Mouse (Mus musculus) B cell, adult 2 months (primary cell): ENCODE measurements around the gene Trim31.
"Not testable (repeated sequence)": the region's sequence is repeated elsewhere in the genome, so short reads cannot be mapped to it uniquely, and the experiment has no call there.

Experiments
- DNase-seq, 2 experiments: peaks; one replicate each; pipeline ENCODE4 v3.0.0; 2022

Gene Trim31

DNA sequence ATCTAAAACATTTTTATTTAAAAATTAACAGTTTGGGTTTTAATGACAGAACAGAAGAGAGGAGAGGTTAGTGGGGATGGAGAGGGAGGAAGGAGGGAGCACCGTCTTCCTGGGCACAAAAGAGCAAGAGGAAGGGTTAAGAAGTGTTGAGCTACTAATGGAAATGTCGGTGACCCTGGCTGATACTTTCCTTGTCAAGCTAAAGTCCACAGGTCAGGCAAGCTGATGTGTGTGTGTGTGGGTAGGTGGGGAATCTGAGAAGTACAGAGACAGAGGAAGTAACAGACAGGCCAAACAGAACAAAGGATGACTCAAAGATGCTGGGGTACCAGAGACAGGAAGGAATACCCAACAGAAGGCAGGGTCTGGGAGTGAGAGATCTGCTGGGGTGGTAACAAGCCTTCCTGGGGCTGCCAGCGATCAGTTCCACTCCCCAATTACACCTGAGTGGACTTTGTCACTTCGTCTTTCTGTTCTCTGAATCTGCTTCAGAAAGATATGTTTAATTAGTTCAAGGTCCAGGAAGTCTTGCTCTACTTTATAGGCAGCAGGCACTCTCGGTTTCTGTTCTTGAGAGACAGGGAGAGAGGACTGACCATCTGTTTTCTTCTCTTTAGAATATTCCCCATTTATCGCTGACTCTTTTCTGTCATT lies at the start of gene Trim31:
Trim31 (plus strand) TSS at position 567 of the 654 bp plus-strand sequence.
- no peak for DNase-seq

- DNase-seq, result no peak
Observed at GRCm38 (mm10) chr17:36848911-36849310, 49.0 kb upstream of the Trim31 start.

DNA sequence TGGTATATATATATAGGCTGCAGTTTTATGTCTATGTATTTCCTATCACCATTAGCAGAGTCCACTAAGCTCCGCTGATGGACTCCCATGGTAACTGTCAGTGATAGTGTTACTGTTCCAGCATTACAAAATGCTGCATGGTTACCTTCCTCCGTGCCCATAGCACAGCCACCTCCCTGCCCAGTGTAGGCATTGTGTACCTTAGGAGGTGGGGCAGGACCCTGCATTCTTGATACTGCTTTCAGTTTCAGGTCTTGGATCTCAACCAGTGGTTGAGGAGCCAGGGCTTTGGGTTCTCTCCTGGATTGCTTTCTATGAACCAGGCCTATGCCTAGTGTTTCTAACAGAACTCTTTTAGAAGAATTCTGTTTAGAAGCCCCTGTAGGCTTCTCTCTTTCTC lies 47.9 kb upstream of the Trim31 start:
- no peak for DNase-seq

GRCm38 (mm10) chr17:36851200-36851599 lies 46.7 kb upstream of the Trim31 start:
- no peak for DNase-seq

- DNase-seq, result no peak
Observed at GRCm38 (mm10) chr17:36851627-36852026, 46.3 kb upstream of the Trim31 start.

GRCm38 (mm10) chr17:36855484-36855883 lies 42.4 kb upstream of the Trim31 start:
- no peak for DNase-seq

- DNase-seq, result no peak
Observed at GRCm38 (mm10) chr17:36856236-36856635, 41.7 kb upstream of the Trim31 start.

DNA sequence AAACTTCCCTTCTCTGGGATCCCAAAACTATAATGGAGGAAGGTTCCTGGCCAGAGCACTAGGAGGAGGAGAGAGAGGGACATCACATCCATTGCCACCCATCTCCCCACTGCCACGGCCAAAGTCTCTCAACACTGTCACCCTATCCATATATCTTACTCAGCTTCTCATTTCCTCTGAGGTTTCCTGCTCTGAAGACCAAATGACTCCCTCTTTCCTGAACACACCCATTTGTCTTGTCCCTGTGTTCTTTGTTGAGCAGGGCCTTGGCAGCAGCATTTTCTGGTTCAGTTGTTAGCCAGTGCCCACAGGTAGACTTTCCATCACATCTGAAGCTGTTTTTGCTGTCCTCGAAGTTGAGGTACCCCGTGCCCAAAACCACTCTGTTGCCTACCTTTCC lies 39.7 kb upstream of the Trim31 start:
- DNase-seq, result no peak

DNA sequence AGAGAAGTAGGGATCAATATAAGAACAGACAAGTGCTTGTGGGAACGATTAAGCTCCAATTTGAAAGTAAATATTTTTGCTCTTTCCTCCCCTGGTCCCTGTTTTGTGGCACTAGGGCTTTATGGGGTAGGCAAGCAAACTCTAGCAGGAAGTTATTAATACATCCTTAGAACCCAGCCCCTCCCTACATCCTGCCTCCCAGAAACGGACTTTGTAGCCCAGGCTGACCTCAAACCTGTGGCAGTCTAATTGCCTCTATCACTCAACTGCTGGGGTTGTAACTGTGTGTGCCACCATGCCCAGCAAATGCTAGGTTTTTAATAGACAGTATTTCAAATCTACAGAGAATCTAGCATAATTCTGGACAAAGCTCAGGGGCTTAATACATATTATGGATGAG lies 36.2 kb upstream of the Trim31 start:
- no peak for DNase-seq

GRCm38 (mm10) chr17:36866719-36867527 lies 31.0 kb upstream of the Trim31 start, which contains the start of gene Trim15:
TSS of gene Trim15 (minus strand) at chr17:36867210.
- DNase-seq, result no peak

GRCm38 (mm10) chr17:36868836-36869235 lies 29.1 kb upstream of the Trim31 start:
- DNase-seq, result no peak

GRCm38 (mm10) chr17:36869284-36869954 lies 28.5 kb upstream of the Trim31 start, which contains the start of gene Trim10:
TSS of gene Trim10 (plus strand) at chr17:36869574.
- no peak for DNase-seq

GRCm38 (mm10) chr17:36869955-36870810 lies 27.7 kb upstream of the Trim31 start:
- DNase-seq, result no peak

DNA sequence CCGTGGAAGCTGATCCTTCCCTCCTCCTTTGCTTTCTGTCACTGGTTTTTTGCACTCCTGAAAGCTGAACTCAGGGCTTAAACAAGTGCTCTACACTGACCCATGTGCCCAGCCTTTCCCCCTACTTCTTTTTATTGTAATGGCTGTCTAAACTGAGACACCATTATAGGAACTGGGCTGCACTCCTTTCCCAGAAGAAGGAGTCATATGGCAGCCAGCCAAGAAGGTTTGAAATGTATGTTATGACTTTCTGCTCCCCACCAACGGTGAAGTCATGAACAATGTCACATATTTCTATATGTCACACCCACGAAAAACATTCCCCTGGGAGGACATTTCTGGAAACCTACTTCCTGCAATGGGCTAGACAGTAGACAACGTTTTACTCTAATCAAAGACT lies 23.3 kb upstream of the Trim31 start:
- no peak for DNase-seq

GRCm38 (mm10) chr17:36883350-36883749 lies 14.6 kb upstream of the Trim31 start:
- DNase-seq, result no peak

DNA sequence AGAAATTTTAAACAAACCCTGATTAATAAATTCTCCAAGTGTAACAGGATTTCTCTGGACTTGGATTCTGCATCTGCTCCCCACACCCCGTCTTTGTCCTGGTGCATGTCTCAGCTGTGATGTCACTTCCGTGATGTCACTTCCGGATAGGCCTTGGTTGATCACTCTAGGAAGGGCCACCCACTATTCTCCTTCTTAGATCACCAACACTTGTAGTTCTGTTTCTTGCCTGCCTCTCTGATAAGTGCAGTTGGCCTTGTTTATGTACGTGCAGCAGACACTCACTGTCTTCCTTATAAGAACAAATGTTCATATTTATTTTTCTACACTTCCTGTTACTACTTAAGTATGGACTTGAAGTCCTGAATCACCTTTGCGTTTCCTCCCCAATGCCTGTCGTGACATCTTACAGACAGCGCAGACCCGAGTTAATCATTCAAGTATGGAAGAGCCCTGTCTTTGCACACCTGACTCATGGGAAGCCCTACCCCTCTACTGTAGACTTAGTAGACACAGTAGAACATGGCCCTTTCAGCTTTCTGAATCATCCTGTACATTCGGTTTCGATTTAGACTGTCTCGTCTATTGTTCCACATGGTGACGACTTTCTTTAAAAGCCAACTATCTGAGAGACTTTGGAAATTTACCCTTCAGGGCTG lies 12.7 kb upstream of the Trim31 start:
- DNase-seq, result no peak

GRCm38 (mm10) chr17:36890073-36890903 lies 7.6 kb upstream of the Trim31 start, which contains the start of gene Trim40:
TSS of gene Trim40 (minus strand) at chr17:36890123.
- DNase-seq, result no peak

DNA sequence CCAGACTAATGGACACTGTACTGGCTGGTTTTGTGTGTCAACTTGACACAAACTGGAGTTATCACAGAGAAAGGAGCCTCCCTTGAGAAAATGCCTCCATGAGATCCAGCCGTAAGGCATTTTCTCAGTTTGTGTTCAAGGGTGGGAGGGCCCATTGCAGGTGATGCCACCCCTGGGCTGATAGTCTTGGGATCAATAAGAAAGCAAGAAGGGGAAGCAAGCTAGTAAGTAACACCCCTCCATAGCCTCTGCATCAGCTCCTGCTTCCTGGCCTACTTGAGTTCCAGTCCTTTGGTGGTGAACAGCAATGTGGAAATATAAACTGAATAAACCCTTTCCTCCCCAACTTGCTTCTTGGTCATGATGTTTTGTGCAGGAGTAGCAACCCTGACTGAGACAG lies 6.4 kb upstream of the Trim31 start:
- not testable (repeated sequence) for DNase-seq

GRCm38 (mm10) chr17:36892362-36892761 lies 5.6 kb upstream of the Trim31 start:
- peak; percentile 46 to 50 for DNase-seq

DNA sequence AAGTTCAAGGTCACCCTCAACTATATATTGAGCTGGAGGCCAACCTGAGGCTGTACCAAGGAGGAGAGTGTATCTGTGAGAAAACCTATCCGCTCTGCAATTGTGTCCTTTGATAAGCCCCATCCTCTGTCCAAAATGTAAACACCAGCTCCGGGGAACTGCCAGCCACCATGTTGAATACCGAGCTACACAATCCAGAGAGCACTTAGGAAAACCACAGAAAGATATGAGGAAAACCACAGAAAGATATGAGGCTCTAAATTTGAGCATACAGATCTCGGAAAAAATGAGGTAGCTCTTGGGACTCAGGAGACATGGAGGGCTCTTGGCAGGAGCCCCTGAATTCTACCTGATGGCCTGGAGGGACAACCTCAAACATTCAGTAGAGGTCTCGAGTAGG lies 4.5 kb upstream of the Trim31 start:
- no peak for DNase-seq

- no peak for DNase-seq
Observed at GRCm38 (mm10) chr17:36896583-36896982, 1.3 kb upstream of the Trim31 start.
